In genomic region chr12:54795153-54795998, GRCm38 (mm10) we compare ENCODE assay signal across 8 mouse cellular contexts. TPM values are rescaled to one million over a fixed set of nuclear protein-coding genes. Genes with fewer than 3 reads are reported as not detected.
DNase-seq lines count a peak whose midpoint lies in the region; ATAC-seq and TF ChIP-seq lines count a peak whose summit lies in the region.

TSS of gene Snx6 (minus strand) at chr12:54795703.

- peaks cover 11% of the 10 kb centered on the region for H3K79me2 ChIP-seq in liver, adult 2 months (ENCODE audit: control insufficient read depth, insufficient read depth, low read length)

- H3K36me3 ChIP-seq in heart, embryonic 11.5 days (ENCODE audit: control insufficient read depth, insufficient read depth, low read length), result no peaks in the 10 kb centered on the region; the same call in 1 of the 2 replicates
- no peaks in the 10 kb centered on the region for H3K36me3 ChIP-seq in kidney, embryonic 16.5 days (ENCODE audit: insufficient read depth, low read length)
- H3K36me3 ChIP-seq in liver, adult 2 months (ENCODE audit: control insufficient read depth, insufficient read depth, low read length), result no peaks in the 10 kb centered on the region
- H3K36me3 ChIP-seq in stomach, embryonic 14.5 days (ENCODE audit: control insufficient read depth, insufficient read depth, low read length), result no peaks in the 10 kb centered on the region; the same call in 1 of the 2 replicates

- H3K27ac ChIP-seq in heart, embryonic 11.5 days (ENCODE audit: low read depth, low read length), result peak within 1 kb of the TSS; percentile 78
- H3K27ac ChIP-seq in kidney, embryonic 16.5 days (ENCODE audit: low read length), result peak within 1 kb of the TSS; percentile 88
- H3K27ac ChIP-seq in liver, adult 2 months (replicated peaks; ENCODE audit: insufficient read depth, low read depth, low read length), result peak within 1 kb of the TSS; percentile 89
- H3K27ac ChIP-seq in stomach, embryonic 14.5 days (ENCODE audit: low read length), result peak within 1 kb of the TSS; percentile 85

- no peak for TF ChIP-seq CTCF in liver, adult 2 months (IDR thresholded peaks at IDR 0.05; ENCODE audit: low read depth, low read length)

- peak; percentile 93 for ATAC-seq in erythroblast, adult 5-6 weeks (replicated peaks; ENCODE audit: low FRiP score, poor library complexity, severe bottlenecking)
- ATAC-seq in heart, embryonic 11.5 days (replicated peaks; ENCODE audit: insufficient number of reproducible peaks, low FRiP score, low TSS enrichment), result peak; percentile 91
- ATAC-seq in kidney, embryonic 16.5 days (ENCODE audit: low FRiP score, low TSS enrichment), result peak; percentile 93
- peak; percentile 94 for ATAC-seq in stomach, embryonic 14.5 days (ENCODE audit: insufficient number of reproducible peaks, insufficient read depth, low FRiP score, low read depth)

- DNase-seq in B cell, adult 2 months, result peak; percentile 81 to 83
- peak; percentile 93 for DNase-seq in brain, adult 2 months (ENCODE audit: low read depth, low spot score)
- peak; percentile 48 for DNase-seq in liver, adult 2 months (ENCODE audit: extremely low read depth, low read depth, low spot score)
- peak; percentile 93 for DNase-seq in naive thymus-derived CD4-positive, alpha-beta T cell, adult 2 months (ENCODE audit: low read depth)

- H3K27me3 ChIP-seq in heart, embryonic 11.5 days (ENCODE audit: control insufficient read depth, insufficient read depth, low read length), result no peaks in the 10 kb centered on the region
- no peaks in the 10 kb centered on the region for H3K27me3 ChIP-seq in kidney, embryonic 16.5 days (ENCODE audit: insufficient read depth, low read length)
- no peaks in the 10 kb centered on the region for H3K27me3 ChIP-seq in liver, adult 2 months (ENCODE audit: control insufficient read depth, insufficient read depth, low read length)
- H3K27me3 ChIP-seq in stomach, embryonic 14.5 days (ENCODE audit: control insufficient read depth, insufficient read depth, low read length), result no peaks in the 10 kb centered on the region

- peaks cover 17% of the 10 kb centered on the region for H3K4me1 ChIP-seq in heart, embryonic 11.5 days (ENCODE audit: control insufficient read depth, insufficient read depth, low read length)
- peaks cover 20% of the 10 kb centered on the region for H3K4me1 ChIP-seq in kidney, embryonic 16.5 days (ENCODE audit: insufficient read depth, low read length)
- H3K4me1 ChIP-seq in liver, adult 2 months (ENCODE audit: control insufficient read depth, insufficient read depth, low read length), result peaks cover 5% of the 10 kb centered on the region
- peaks cover 25% of the 10 kb centered on the region; the same call in 1 of the 2 replicates for H3K4me1 ChIP-seq in stomach, embryonic 14.5 days (ENCODE audit: control insufficient read depth, insufficient read depth, low read length)

- 0 out of 2 replicates have a peak, but pooled peaks have one; percentile 51 for TF ChIP-seq POLR2A in liver, adult 2 months (IDR thresholded peaks at IDR 0.05; ENCODE audit: extremely low read depth, insufficient read depth, low read length)

- H3K4me3 ChIP-seq in heart, embryonic 11.5 days (ENCODE audit: low read depth, low read length), result peak within 1 kb of the TSS; percentile 85
- peak within 1 kb of the TSS; percentile 99 for H3K4me3 ChIP-seq in kidney, embryonic 16.5 days (ENCODE audit: low read length)
- peak within 1 kb of the TSS; percentile 100 for H3K4me3 ChIP-seq in liver, adult 2 months (ENCODE audit: insufficient read depth, low read depth, low read length)
- H3K4me3 ChIP-seq in stomach, embryonic 14.5 days (ENCODE audit: low read depth, low read length), result peak within 1 kb of the TSS; percentile 88

- H3K9me3 ChIP-seq in heart, embryonic 11.5 days (replicated peaks; ENCODE audit: control insufficient read depth, low read length), result no peaks in the 10 kb centered on the region
- no peaks in the 10 kb centered on the region for H3K9me3 ChIP-seq in kidney, embryonic 16.5 days (ENCODE audit: low read length)
- no peaks in the 10 kb centered on the region for H3K9me3 ChIP-seq in stomach, embryonic 14.5 days (ENCODE audit: control insufficient read depth, low read depth, low read length)

- H3K9ac ChIP-seq in heart, embryonic 11.5 days (ENCODE audit: low read depth, low read length), result peak within 1 kb of the TSS; percentile 97
- H3K9ac ChIP-seq in kidney, embryonic 16.5 days (replicated peaks; ENCODE audit: low read length), result peak within 1 kb of the TSS; percentile 100
- peak within 1 kb of the TSS; percentile 100 for H3K9ac ChIP-seq in liver, adult 2 months (ENCODE audit: low read depth, low read length)
- H3K9ac ChIP-seq in stomach, embryonic 14.5 days (replicated peaks; ENCODE audit: low read depth, low read length), result peak within 1 kb of the TSS; percentile 93

- H3K4me2 ChIP-seq in heart, embryonic 11.5 days, result peak within 1 kb of the TSS; percentile 66
- H3K4me2 ChIP-seq in kidney, embryonic 16.5 days (replicated peaks; ENCODE audit: low read depth, low read length), result peak within 1 kb of the TSS; percentile 71
- peak within 1 kb of the TSS; percentile 66 for H3K4me2 ChIP-seq in stomach, embryonic 14.5 days (replicated peaks; ENCODE audit: low read depth, low read length)

- under 1% methylated on average over 70 of the region's 76 CpGs for whole genome bisulfite sequencing in heart, embryonic 11.5 days (ENCODE audit: insufficient replicate concordance)
- WGBS in kidney, embryonic 16.5 days, result under 1% methylated on average over 64 of the region's 76 CpGs
- WGBS in liver, adult 2 months, result under 1% methylated on average over 73 of the region's 76 CpGs
- WGBS in stomach, embryonic 14.5 days, result under 1% methylated on average over 73 of the region's 76 CpGs

RNA-seq across cellular contexts. Expression of gene Snx6, which starts in this region (rescaled TPM):
- 21.1 and 35.1 TPM in 2 replicates for total RNA-seq in erythroblast, adult 5-6 weeks (2015; ENCODE audit: low replicate concordance)
- total RNA-seq in erythroblast, adult 5-6 weeks (2017; ENCODE audit: low replicate concordance), result 17.7 and 24.2 TPM in 2 replicates
- polyA plus RNA-seq in heart, embryonic 11.5 days (2014; fragmentation: Nextera tagmentation; extraction: Ambion mirVana), result 135 and 142 TPM in 2 replicates
- polyA plus RNA-seq in kidney, embryonic 16.5 days (2015; fragmentation: Nextera tagmentation; extraction: Ambion mirVana), result 191 and 192 TPM in 2 replicates
- total RNA-seq in liver, adult 2 months (2014; rRNA removed), result 21.7 and 22.4 TPM in 2 replicates
- polyA plus RNA-seq in liver, adult 2 months (2012; rRNA removed), result 5.4 and 7.5 TPM in 2 replicates
- 204 and 216 TPM in 2 replicates for polyA plus RNA-seq in stomach, embryonic 14.5 days (2014; fragmentation: Nextera tagmentation; extraction: Ambion mirVana)

Comparison
In these comparisons a context has a peak if more than half of its experiments do, and no peak if none do; other contexts are left out.
1. Peak in every context shown above with its lines: DNase-seq, ATAC-seq, H3K4me3 ChIP-seq and H3K27ac ChIP-seq.
2. RNA of gene Snx6 (polyA plus RNA-seq): 204 to 216 TPM in stomach, embryonic 14.5 days, 191 to 192 TPM in kidney, embryonic 16.5 days and 135 to 142 TPM in heart, embryonic 11.5 days; 5.4 to 7.5 TPM in liver, adult 2 months; every median in the first group is over 10 times any median in the second.